Mouse (Mus musculus) thymus, adult 2 months (tissue): Measurements from ENCODE around the gene Zim1.

ENCODE experiments used
- CTCF ChIP-seq: fragments of 200-500 bp; IDR thresholded peaks from 2 replicates; pipeline ENCODE4 v1.5.1; 2012; ENCODE audit warnings: mild to moderate bottlenecking, control low read depth, low read length, moderate library complexity, borderline replicate concordance; ENCODE audit not compliant: control insufficient read depth, poor library complexity, insufficient read depth; ENCODE audit errors: extremely low read depth
- POLR2A ChIP-seq: fragments of 200-500 bp; IDR thresholded peaks from 2 replicates; pipeline ENCODE4 v1.6.1; 2012; ENCODE audit warnings: mild to moderate bottlenecking, low read length, control low read depth, moderate library complexity; ENCODE audit not compliant: control insufficient read depth, poor library complexity, insufficient read depth; ENCODE audit errors: extremely low read depth

DNA sequence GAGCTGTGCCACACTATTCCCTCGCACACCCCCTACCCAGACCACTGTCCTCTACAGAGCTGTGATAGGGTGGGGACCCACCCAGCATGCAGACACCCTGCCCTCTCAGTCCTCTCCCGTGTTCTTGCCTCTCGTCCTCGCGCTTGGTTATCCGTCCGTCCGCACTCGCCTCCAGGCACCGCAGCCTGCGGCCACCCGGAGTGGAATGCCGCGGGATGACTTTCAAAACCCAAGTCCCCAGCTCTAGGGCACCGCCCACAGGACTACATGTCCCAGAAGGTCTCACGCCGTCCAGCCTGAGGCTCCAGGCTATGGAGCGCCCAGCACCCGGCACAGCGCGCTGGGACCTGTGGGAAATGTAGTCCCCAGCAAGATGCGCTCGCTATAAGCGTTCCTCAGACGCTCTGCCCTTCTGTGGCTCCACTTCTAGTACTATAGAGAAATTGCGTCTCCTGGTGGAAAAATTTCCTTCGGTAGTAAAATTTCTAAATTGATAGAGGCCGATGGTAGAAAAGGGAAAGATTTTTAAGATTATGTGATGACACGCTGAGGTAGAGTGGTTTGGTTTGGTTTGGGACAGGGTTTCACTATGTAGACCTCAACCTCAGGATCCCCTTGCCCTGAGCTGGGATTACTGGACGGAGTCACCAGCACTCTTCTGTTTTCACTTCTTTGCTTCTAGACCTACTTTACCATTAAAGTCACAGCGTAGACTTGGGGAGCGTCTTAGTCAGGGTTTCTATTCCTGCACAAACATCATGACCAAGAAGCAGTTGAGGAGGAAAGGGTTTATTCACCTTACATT, at the start of gene Zim1:
- TF ChIP-seq POLR2A = no peak
- TF ChIP-seq CTCF = no peak
